Mouse (Mus musculus) embryonic facial prominence, embryonic 11.5 days (tissue): ENCODE measurements at regions not wholly inside any gene's neighbourhood (a gene's known extent, or its start where the extent isn't known, plus 50 kb on each side); places are given as distances from the start of the nearest gene placed in this dataset.

Experiments
- ATAC-seq: fragments of 200-750 bp; cut with Nextera tagmentation; replicated peaks from 2 replicates; pipeline ENCODE4 v1.8.0; 2017; ENCODE audit warnings: low read depth; ENCODE audit not compliant: insufficient number of reproducible peaks, low FRiP score, low TSS enrichment
- DNase-seq: peaks from one replicate; pipeline ENCODE4 v3.0.0-alpha.2; 2015; ENCODE audit warnings: low spot score
- H3K27ac ChIP-seq: fragments of 300-500 bp; sonication (generic); replicated peaks from 2 replicates; pipeline ENCODE4 v1.5.1; 2014; ENCODE audit warnings: mild to moderate bottlenecking, low read depth, low read length, control low read depth
- H3K27me3 ChIP-seq: fragments of 300-500 bp; sonication (generic); 2 replicates; pipeline ENCODE4 v1.6.1; 2014; ENCODE audit warnings: mild to moderate bottlenecking, low read length, moderate library complexity, mixed read lengths; ENCODE audit not compliant: control insufficient read depth, insufficient read depth
- H3K36me3 ChIP-seq: fragments of 300-500 bp; sonication (generic); replicated peaks from 2 replicates; pipeline ENCODE4 v1.6.1; 2014; ENCODE audit warnings: low read depth, mild to moderate bottlenecking, low read length, moderate library complexity, mixed read lengths; ENCODE audit not compliant: control insufficient read depth, insufficient read depth
- H3K4me1 ChIP-seq: fragments of 300-500 bp; sonication (generic); 2 replicates; pipeline ENCODE4 v1.6.1; 2014; ENCODE audit warnings: low read length, mixed read lengths; ENCODE audit not compliant: control insufficient read depth, insufficient read depth
- H3K4me2 ChIP-seq: fragments of 300-500 bp; sonication (generic); 2 replicates; pipeline ENCODE4 v1.6.1; 2014; ENCODE audit warnings: low read depth, mild to moderate bottlenecking, control low read depth, low read length, moderate library complexity
- H3K4me3 ChIP-seq: fragments of 300-500 bp; sonication (generic); 2 replicates; pipeline ENCODE4 v1.5.1; 2014; ENCODE audit warnings: low read depth, low read length, control low read depth
- H3K9ac ChIP-seq: fragments of 300-500 bp; sonication (generic); replicated peaks from 2 replicates; pipeline ENCODE4 v1.6.1; 2014; ENCODE audit warnings: mild to moderate bottlenecking, control low read depth, low read length
- H3K9me3 ChIP-seq: fragments of 300-500 bp; sonication (generic); replicated peaks from 2 replicates; pipeline ENCODE4 v1.6.1; 2016; ENCODE audit warnings: mild to moderate bottlenecking, low read length, inconsistent platforms, mixed read lengths; ENCODE audit not compliant: control insufficient read depth
- WGBS: fragments of 180-500 bp; shearing (Covaris S2); extraction: QIAGEN DNeasy Blood & Tissue Kit; methylation state at CpG from one replicate; pipeline ENCODE4 v1.1.7; 2014; 5-methylcytosine and 5-hydroxymethylcytosine counted together

DNA sequence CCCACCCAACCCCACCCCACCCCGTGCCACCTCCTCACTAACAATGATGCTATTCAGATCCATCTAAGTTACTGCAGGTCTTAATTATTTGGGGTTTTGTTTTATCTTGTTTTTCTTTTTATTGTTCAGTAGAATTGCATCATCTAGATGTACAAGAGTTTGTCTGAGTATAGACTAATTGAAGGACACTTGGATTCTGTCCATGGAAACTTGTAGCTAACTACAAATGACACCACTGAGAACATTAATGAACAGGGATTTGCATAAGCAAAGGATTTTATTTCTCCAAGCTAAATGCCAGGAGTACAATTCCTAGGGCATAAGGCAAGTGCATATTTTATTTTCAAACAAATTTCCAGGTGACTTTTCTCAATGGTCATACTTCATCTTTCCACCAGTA, 318.4 kb upstream of the Slc7a11 start:
- Histone ChIP-seq H3K4me3 (no peak overlapping the region), H3K36me3 (no peaks in the 10 kb centered on the region), H3K27ac (no peak overlapping the region), H3K9me3 (no peaks in the 10 kb centered on the region), H3K27me3 (no peaks in the 10 kb centered on the region), H3K9ac (no peak overlapping the region), H3K4me2 (no peak overlapping the region), H3K4me1 (no peaks in the 10 kb centered on the region)
- DNase-seq, result no peak
- 0% methylated on average over 1 of the region's 1 CpGs for WGBS
- no peak for ATAC-seq

DNA sequence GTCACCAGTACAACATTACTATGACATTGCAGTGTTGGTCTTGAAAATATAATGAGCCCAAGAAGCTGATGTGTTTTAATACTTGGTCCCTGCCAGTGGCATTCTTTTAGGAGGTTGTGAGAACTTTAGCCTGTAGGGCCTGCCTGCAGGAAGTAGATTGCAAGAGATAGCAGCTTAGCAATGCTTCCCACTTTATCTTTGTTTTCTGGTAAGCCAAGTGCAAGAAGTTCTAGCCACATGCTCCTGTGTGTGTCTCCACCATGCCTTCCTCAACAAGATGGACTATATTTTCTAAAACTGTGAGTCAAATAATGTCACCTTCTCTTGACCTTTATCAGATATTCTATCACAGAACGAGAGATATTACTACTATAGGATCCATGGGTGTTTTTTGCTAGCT, 314.7 kb upstream of the Slc7a11 start:
- Histone ChIP-seq H3K9me3 (no peaks in the 10 kb centered on the region), H3K36me3 (no peaks in the 10 kb centered on the region), H3K27ac (no peak overlapping the region), H3K4me2 (no peak overlapping the region), H3K4me1 (no peaks in the 10 kb centered on the region), H3K9ac (no peak overlapping the region), H3K4me3 (no peak overlapping the region), H3K27me3 (no peaks in the 10 kb centered on the region)
- DNase-seq, result no peak
- 83% methylated on average over 1 of the region's 1 CpGs for WGBS
- no peak for ATAC-seq

DNA sequence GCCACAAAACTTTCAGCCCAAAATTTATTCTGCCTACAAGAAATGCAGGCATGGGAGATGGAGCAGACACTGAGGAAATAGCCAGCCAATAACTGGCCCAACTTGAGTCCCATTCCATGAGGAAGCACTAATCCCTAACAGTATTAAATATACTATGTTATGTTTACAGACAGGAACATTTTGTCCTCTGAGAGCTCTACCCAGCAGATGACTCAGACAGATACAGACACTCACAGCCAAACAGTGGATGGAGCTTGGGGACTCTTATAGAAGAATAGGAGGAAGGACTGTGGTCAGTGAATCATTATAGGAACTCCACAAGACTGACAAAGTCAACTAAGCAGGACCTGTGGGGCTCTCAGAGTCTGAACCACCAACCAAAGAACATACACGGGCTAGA, 293.8 kb upstream of the Slc7a11 start:
- WGBS, result 85% methylated on average over 1 of the region's 1 CpGs
- no peak overlapping the region for H3K9ac ChIP-seq
- no peaks in the 10 kb centered on the region for H3K4me1 ChIP-seq
- ATAC-seq (no peak), DNase-seq (no peak)
- no peak overlapping the region for H3K27ac ChIP-seq
- no peak overlapping the region for H3K4me2 ChIP-seq
- no peak overlapping the region for H3K4me3 ChIP-seq
- no peaks in the 10 kb centered on the region for H3K9me3 ChIP-seq
- H3K36me3 ChIP-seq, result no peaks in the 10 kb centered on the region
- no peaks in the 10 kb centered on the region for H3K27me3 ChIP-seq

DNA sequence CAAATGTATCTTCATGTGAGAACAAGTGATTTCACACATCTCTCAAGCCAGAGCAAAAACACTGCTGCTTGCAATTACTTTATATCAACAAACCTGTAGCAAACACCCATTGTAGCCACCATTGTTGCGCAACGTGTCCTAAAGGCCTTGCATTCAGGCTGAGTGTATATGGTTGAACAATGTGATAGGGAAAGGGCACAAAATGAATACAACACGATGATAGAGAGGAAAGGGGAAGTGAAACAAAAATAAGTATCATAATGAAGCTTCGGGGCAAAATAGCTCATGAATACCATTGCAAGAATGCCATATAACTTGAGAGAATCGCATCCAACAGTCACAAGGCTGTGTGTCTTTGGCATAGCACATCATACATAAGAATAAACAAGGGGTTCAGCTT, 275.6 kb upstream of the Slc7a11 start:
- H3K36me3 ChIP-seq, result no peaks in the 10 kb centered on the region
- no peak overlapping the region for H3K4me3 ChIP-seq
- DNase-seq, result no peak
- no peak overlapping the region for H3K9ac ChIP-seq
- no peaks in the 10 kb centered on the region for H3K4me1 ChIP-seq
- H3K4me2 ChIP-seq, result no peak overlapping the region
- no peak overlapping the region for H3K27ac ChIP-seq
- no peaks in the 10 kb centered on the region for H3K27me3 ChIP-seq
- ATAC-seq, result no peak
- no peaks in the 10 kb centered on the region for H3K9me3 ChIP-seq
- 88% methylated on average over 5 of the region's 5 CpGs for WGBS

DNA sequence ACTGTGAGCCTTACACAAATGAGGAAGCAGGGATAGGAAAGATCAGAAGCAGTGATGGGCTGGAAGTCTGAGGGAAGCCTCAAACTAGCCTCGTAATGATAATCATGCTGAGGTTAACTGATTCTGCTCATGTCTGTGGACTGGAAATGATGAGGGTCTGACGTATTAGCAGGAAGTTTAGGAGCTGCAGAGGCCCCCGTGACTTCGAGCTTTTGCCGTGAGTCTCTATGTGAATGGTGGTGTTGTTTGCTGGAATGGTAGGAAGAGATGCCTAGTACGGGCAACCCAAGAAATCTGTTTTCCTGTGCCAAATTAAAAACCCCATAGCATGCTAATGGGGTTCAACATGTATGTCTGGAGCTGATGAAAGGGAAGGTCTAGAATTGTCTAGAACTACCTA, 270.0 kb upstream of the Slc7a11 start:
- ATAC-seq, result no peak
- Histone ChIP-seq H3K9ac (no peak overlapping the region), H3K9me3 (no peaks in the 10 kb centered on the region), H3K4me3 (no peak overlapping the region), H3K27me3 (no peaks in the 10 kb centered on the region), H3K27ac (no peak overlapping the region), H3K36me3 (no peaks in the 10 kb centered on the region), H3K4me2 (no peak overlapping the region), H3K4me1 (no peaks in the 10 kb centered on the region)
- no peak for DNase-seq
- WGBS, result 89% methylated on average over 6 of the region's 6 CpGs

DNA sequence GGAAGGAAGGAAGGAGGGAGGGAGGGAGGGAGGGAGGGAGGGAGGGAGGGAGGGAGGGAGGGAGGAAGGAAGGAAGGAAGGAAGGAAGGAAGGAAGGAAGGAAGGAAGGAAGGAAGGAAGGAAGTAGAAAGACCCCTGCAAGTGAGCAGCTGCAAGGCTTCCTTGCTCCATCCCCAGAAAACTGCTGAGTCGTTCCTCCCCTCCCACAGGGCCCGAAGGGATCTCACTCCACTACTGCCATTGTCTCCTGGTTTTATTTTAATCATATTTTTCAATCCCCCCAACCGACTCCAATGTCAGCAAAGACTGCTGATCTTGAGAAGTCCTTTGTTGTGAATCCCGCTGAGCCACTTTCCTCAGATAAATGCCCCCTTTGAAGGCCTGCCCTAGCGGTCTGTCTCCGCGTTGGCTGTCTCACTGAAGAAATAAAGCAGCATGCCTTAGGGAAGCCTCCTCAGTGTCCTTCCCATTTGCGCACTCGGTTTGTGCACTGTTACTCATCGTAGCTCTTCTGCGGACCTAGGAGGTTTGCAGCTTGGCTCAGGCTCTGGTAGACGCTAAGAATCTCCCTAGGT, 266.1 kb upstream of the Slc7a11 start:
- Histone ChIP-seq H3K27ac (no peak overlapping the region), H3K4me3 (no peak overlapping the region), H3K36me3 (no peaks in the 10 kb centered on the region), H3K9ac (no peak overlapping the region), H3K27me3 (no peaks in the 10 kb centered on the region), H3K9me3 (no peaks in the 10 kb centered on the region), H3K4me2 (no peak overlapping the region), H3K4me1 (no peaks in the 10 kb centered on the region)
- WGBS, result 15% methylated on average over 12 of the region's 12 CpGs
- ATAC-seq (no peak), DNase-seq (peak; percentile 27)

DNA sequence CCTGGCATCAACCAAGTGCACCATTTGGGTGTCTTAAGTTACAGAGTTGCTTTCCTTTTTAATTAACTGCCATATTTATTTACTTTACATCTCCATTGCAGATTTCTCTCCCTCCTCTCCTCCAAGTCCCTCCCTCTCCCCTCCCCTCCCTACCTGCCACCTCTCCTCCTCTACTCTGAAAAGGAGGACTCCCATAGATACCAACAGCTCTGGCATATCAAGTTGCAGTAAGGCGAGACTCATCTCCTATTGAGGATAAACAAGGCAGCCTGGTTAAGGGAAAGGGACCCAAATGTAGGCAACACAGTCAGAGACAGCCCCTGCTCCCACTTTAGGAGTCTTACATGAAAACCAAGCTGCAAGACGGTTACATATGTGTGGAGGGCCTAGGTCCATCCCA, 263.3 kb upstream of the Slc7a11 start:
- no peaks in the 10 kb centered on the region for H3K9me3 ChIP-seq
- no peak overlapping the region for H3K4me3 ChIP-seq
- no peaks in the 10 kb centered on the region for H3K36me3 ChIP-seq
- H3K9ac ChIP-seq, result no peak overlapping the region
- WGBS, result 57% methylated on average over 2 of the region's 2 CpGs
- no peak overlapping the region for H3K4me2 ChIP-seq
- DNase-seq (no peak), ATAC-seq (no peak)
- no peaks in the 10 kb centered on the region for H3K27me3 ChIP-seq
- no peaks in the 10 kb centered on the region for H3K4me1 ChIP-seq
- H3K27ac ChIP-seq, result no peak overlapping the region

DNA sequence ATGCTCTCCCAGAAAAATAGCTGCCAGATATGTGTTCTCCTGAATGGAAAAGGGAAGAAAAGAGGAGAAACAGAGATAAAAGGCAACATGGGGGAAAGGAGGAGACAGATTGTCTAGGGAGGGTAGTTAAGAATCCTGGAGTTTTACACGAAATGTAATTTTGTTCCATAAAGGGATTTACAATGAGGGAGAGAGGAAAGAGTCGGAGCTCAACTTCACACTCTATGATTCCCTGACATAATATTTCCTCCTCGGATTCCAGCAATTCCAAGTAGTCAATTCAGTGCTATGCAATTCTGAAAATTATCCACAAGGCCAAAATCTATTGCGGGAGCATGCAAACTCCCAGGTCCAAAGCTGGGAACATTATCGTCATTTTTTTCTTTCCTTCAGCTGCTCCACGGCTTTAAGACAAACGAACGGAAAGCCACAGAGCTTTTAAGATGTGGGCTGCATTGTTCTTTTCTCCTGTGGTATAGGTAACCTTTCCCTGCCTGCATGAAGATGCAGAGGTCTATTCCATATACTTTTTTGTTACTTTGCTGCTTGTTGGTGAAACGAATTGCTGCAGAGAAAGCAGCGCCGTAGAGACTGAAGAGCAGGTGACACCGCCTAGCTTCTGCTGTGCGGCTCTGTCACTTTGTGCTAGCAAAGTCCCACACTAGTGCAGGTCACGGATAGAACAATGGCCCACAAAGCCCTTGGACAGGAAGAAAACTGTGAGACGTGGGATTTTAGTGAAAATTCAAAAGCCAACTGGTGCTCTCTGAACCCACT, 251.7 kb upstream of the Slc7a11 start:
- H3K27ac ChIP-seq, result no peak overlapping the region
- H3K4me2 ChIP-seq, result no peak overlapping the region
- no peaks in the 10 kb centered on the region for H3K27me3 ChIP-seq
- no peak overlapping the region for H3K9ac ChIP-seq
- ATAC-seq (no peak), DNase-seq (no peak)
- WGBS, result 81% methylated on average over 15 of the region's 15 CpGs
- no peaks in the 10 kb centered on the region for H3K36me3 ChIP-seq
- H3K4me1 ChIP-seq, result no peaks in the 10 kb centered on the region
- no peaks in the 10 kb centered on the region for H3K9me3 ChIP-seq
- no peak overlapping the region for H3K4me3 ChIP-seq
